Mouse (Mus musculus) erythroid progenitor cell, adult 5-6 weeks (primary cell): Measurements from ENCODE around the gene Slc43a2. TPM values are rescaled to one million over a fixed set of nuclear protein-coding genes. Genes with fewer than 3 reads are reported as not detected.

Experiments
- ATAC-seq: replicated peaks from 2 replicates; pipeline ENCODE4 v1.8.0; 2016; ENCODE audit warnings: moderate number of reproducible peaks, mild to moderate bottlenecking, moderate TSS enrichment, inconsistent platforms; ENCODE audit not compliant: poor library complexity, low FRiP score, severe bottlenecking
- total RNA-seq, 2 experiments: library from RNA; stranded (forward) in 1 of 2; stranded (reverse) in 1 of 2; fragments of 150-400 nt in 1 of 2; fragments of 186-747, 209-891 nt in 1 of 2; gene quantifications; 2 replicates each; pipeline versions ENCODE4 v1.2.3 to v1.2.4; 2015 to 2017; ENCODE audit warnings: low replicate concordance in 2 of 2

The Slc43a2 gene
- total RNA-seq, 2 experiments from 2014 or later, result 4.5 to 6.3 TPM

- no peak for ATAC-seq
Measured at GRCm38 (mm10) chr11:75570375-75571125, 39.1 kb downstream of the Slc43a2 start.

GRCm38 (mm10) chr11:75571126-75571990, 39.9 kb downstream of the Slc43a2 start:
- ATAC-seq, result no peak

GRCm38 (mm10) chr11:75572301-75572791, 40.9 kb downstream of the Slc43a2 start:
- no peak for ATAC-seq

- peak; percentile 79 for ATAC-seq
Measured at GRCm38 (mm10) chr11:75572854-75573650, 41.6 kb downstream of the Slc43a2 start.

GRCm38 (mm10) chr11:75574378-75575123, 43.1 kb downstream of the Slc43a2 start:
- ATAC-seq, result no peak

DNA sequence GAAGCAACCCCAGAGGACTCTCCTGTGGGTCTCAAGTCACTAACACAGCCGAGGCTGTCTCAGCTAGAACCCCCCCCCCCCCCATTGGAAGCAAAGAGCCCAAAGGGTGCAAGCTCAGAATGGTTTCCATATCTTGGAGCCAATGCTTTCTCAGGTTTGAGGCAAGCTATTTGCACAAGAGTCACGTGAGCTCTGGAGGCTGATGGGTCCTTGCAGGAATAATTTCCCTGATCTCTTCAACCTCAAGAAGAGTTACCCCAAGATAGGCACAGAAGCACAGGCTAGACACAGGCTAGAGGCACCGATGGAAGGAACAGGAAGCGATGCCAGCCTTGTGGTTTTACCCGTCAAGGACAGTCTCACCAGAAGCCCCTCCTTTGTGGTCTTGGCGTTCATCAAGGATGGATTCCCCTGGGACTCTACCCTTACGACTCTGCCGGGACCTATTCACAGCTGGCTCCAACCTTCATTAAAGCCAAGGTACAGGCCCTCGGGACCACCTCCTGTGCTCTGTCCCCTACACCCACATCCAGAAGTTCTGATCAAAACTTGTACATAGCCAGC, 44.1 kb downstream of the Slc43a2 start:
- ATAC-seq, result no peak

GRCm38 (mm10) chr11:75578609-75579008, 47.1 kb downstream of the Slc43a2 start:
- no peak for ATAC-seq

- ATAC-seq, result no peak
Measured at GRCm38 (mm10) chr11:75581495-75582149, 50.1 kb downstream of the Slc43a2 start.

- ATAC-seq, result no peak
Measured at GRCm38 (mm10) chr11:75583521-75583920, 52.0 kb downstream of the Slc43a2 start.

DNA sequence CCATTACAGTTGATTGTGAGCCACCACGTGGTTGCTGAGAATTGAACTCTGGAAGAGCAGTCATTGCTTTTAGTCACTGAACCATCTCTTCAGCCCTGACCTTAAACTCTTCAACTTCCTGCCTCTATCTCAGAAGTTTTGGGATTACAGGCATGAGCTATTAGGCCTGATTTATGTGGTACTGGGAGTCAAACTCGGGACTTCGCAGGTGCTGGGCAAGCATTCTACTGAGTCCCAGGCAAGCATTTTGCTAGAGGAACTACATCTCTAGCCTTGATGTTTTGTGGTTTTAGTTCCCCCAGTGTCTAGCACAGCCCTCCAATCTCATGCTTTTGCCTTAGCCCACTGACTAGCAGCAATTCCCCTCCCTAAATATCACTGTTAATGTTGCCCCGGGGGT, 53.6 kb downstream of the Slc43a2 start:
- ATAC-seq, result no peak

- ATAC-seq, result no peak
Measured at GRCm38 (mm10) chr11:75585978-75586377, 54.5 kb downstream of the Slc43a2 start.

- no peak for ATAC-seq
Measured at GRCm38 (mm10) chr11:75586963-75587362, 55.5 kb downstream of the Slc43a2 start.

- ATAC-seq, result peak; percentile 98
Measured at GRCm38 (mm10) chr11:75587493-75588284, 56.2 kb downstream of the Slc43a2 start, which contains the start of gene Pitpna. Gene Pitpna (plus strand): TSS chr11:75588097.

DNA sequence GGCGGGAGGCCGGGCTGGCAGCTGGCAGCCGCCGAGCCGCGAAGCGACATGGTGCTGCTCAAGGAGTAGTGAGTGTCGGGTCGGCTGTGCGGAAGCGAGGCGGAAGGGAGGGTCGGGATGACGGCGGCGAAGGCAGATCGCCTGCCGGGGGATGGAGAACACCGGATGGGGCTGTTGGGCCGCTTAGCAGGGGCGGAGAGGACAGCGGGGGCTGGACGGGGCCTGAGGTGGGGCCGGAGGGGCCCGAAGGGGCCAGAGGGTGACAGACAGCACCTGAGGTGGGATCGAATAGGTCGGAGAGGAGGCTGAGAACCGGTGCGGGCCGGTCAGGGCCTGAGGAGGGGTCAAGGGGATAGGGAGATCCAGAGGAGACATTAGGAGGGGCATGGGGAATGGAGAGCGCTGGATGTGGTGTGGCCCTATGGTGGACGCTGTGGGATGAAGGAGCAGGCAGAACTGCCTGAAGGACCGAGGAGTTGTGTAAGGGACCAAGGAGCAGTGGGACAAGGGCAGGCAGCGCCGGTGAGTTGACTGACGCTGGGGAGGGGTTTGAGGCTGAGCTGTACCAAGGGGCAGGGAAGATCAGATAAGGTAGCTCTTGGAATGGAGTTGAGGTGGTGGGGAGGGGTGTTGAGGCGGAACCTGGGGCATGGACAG, 56.9 kb downstream of the Slc43a2 start:
- no peak for ATAC-seq

- ATAC-seq, result no peak
Measured at GRCm38 (mm10) chr11:75592612-75593011, 61.1 kb downstream of the Slc43a2 start.

DNA sequence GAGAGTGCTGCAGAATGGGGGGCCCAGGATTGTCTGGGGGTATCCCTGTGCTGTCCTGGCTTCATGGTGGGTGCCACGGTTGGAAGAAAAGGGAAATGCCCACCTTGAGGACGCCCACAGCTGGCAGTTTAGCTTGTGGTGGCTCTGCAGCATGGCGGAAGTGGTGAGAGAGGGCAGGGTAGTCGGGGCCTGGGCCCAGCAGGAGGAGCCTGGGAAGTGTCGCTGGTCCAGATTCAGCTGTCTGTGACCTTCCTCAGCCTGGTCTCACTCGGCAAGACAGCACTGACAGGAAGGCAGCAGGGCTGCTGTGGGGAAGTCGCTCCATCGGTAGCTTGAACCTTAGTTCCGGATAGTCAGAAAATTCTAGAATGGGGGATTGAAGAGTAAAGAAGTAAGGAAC, 62.9 kb downstream of the Slc43a2 start:
- no peak for ATAC-seq

- ATAC-seq, result no peak
Measured at GRCm38 (mm10) chr11:75595404-75595803, 63.9 kb downstream of the Slc43a2 start.
